Mouse (Mus musculus): ENCODE measurements around the gene Med12l. TPM values are rescaled to one million over a fixed set of nuclear protein-coding genes. Genes with fewer than 3 reads are reported as not detected.

The Med12l gene
- polyA plus RNA-seq, 1 experiment from 2014 or later: 5.1 TPM

- no peaks in the 10 kb centered on the region for H3K27me3 ChIP-seq (replicated peaks)
- no peak overlapping the region for H3K4me2 ChIP-seq
- no peak overlapping the region for H3K9ac ChIP-seq
- no peak for ATAC-seq (ENCODE audit: insufficient number of reproducible peaks, low FRiP score)
- no peaks in the 10 kb centered on the region for H3K9me3 ChIP-seq (replicated peaks)
- H3K4me3 ChIP-seq: no peak overlapping the region
- peaks cover 32% of the 10 kb centered on the region for H3K4me1 ChIP-seq (replicated peaks)
- H3K27ac ChIP-seq (ENCODE audit: poor library complexity, severe bottlenecking): no peak overlapping the region
- 53% methylated on average over 7 of the region's 7 CpGs for WGBS
- no peaks in the 10 kb centered on the region for H3K36me3 ChIP-seq
These were observed 120.3 kb downstream of the Med12l start for GRCm38 (mm10) chr3:59125783-59126555.

GRCm38 (mm10) chr3:59128681-59129080, 123.1 kb downstream of the Med12l start:
- no peaks in the 10 kb centered on the region for H3K27me3 ChIP-seq (replicated peaks)
- no peak overlapping the region for H3K9ac ChIP-seq
- H3K36me3 ChIP-seq: no peaks in the 10 kb centered on the region
- no peak overlapping the region for H3K27ac ChIP-seq (ENCODE audit: poor library complexity, severe bottlenecking)
- peaks cover 29% of the 10 kb centered on the region for H3K4me1 ChIP-seq (replicated peaks)
- 77% methylated on average over 20 of the region's 20 CpGs for WGBS
- ATAC-seq (ENCODE audit: insufficient number of reproducible peaks, low FRiP score): no peak
- no peak overlapping the region for H3K4me2 ChIP-seq
- no peaks in the 10 kb centered on the region for H3K9me3 ChIP-seq (replicated peaks)
- H3K4me3 ChIP-seq: no peak overlapping the region

- peaks cover 29% of the 10 kb centered on the region for H3K4me1 ChIP-seq (replicated peaks)
- no peak overlapping the region for H3K4me3 ChIP-seq
- no peaks in the 10 kb centered on the region for H3K36me3 ChIP-seq
- no peak for ATAC-seq (ENCODE audit: insufficient number of reproducible peaks, low FRiP score)
- no peak overlapping the region for H3K27ac ChIP-seq (ENCODE audit: poor library complexity, severe bottlenecking)
- no peaks in the 10 kb centered on the region for H3K9me3 ChIP-seq (replicated peaks)
- H3K9ac ChIP-seq: no peak overlapping the region
- no peak overlapping the region for H3K4me2 ChIP-seq
- WGBS: 85% methylated on average over 3 of the region's 3 CpGs
- no peaks in the 10 kb centered on the region for H3K27me3 ChIP-seq (replicated peaks)
These were observed 123.9 kb downstream of the Med12l start for GRCm38 (mm10) chr3:59129547-59129946.

GRCm38 (mm10) chr3:59130431-59130830, 124.8 kb downstream of the Med12l start:
- peaks cover 23% of the 10 kb centered on the region for H3K4me1 ChIP-seq (replicated peaks)
- no peaks in the 10 kb centered on the region for H3K27me3 ChIP-seq (replicated peaks)
- no peak overlapping the region for H3K27ac ChIP-seq (ENCODE audit: poor library complexity, severe bottlenecking)
- H3K4me2 ChIP-seq: no peak overlapping the region
- 57% methylated on average over 8 of the region's 8 CpGs for WGBS
- no peaks in the 10 kb centered on the region for H3K36me3 ChIP-seq
- H3K9me3 ChIP-seq (replicated peaks): no peaks in the 10 kb centered on the region
- ATAC-seq (ENCODE audit: insufficient number of reproducible peaks, low FRiP score): no peak
- H3K9ac ChIP-seq: no peak overlapping the region
- H3K4me3 ChIP-seq: no peak overlapping the region

- Histone ChIP-seq H3K4me2 (no peak overlapping the region), H3K9ac (no peak overlapping the region), H3K27me3 (replicated peaks) (no peaks in the 10 kb centered on the region), H3K9me3 (replicated peaks) (no peaks in the 10 kb centered on the region), H3K4me1 (replicated peaks) (peaks cover 16% of the 10 kb centered on the region), H3K4me3 (no peak overlapping the region), H3K36me3 (no peaks in the 10 kb centered on the region), H3K27ac (ENCODE audit: poor library complexity, severe bottlenecking) (no peak overlapping the region)
- WGBS: 51% methylated on average over 4 of the region's 4 CpGs
- no peak for ATAC-seq (ENCODE audit: insufficient number of reproducible peaks, low FRiP score)
These were observed 125.5 kb downstream of the Med12l start for GRCm38 (mm10) chr3:59131081-59131480.

GRCm38 (mm10) chr3:59131966-59132365, 126.3 kb downstream of the Med12l start:
- Histone ChIP-seq H3K36me3 (no peaks in the 10 kb centered on the region), H3K9ac (no peak overlapping the region), H3K27me3 (replicated peaks) (no peaks in the 10 kb centered on the region), H3K4me2 (no peak overlapping the region), H3K9me3 (replicated peaks) (no peaks in the 10 kb centered on the region), H3K4me3 (no peak overlapping the region), H3K4me1 (replicated peaks) (peaks cover 15% of the 10 kb centered on the region), H3K27ac (ENCODE audit: poor library complexity, severe bottlenecking) (no peak overlapping the region)
- no peak for ATAC-seq (ENCODE audit: insufficient number of reproducible peaks, low FRiP score)
- 69% methylated on average over 4 of the region's 4 CpGs for WGBS

GRCm38 (mm10) chr3:59133189-59133588, 127.6 kb downstream of the Med12l start:
- Histone ChIP-seq H3K4me1 (replicated peaks) (peaks cover 15% of the 10 kb centered on the region), H3K9me3 (replicated peaks) (no peaks in the 10 kb centered on the region), H3K27ac (ENCODE audit: poor library complexity, severe bottlenecking) (no peak overlapping the region), H3K27me3 (replicated peaks) (no peaks in the 10 kb centered on the region), H3K4me2 (no peak overlapping the region), H3K4me3 (no peak overlapping the region), H3K9ac (no peak overlapping the region), H3K36me3 (no peaks in the 10 kb centered on the region)
- no peak for ATAC-seq (ENCODE audit: insufficient number of reproducible peaks, low FRiP score)
- 29% methylated on average over 5 of the region's 5 CpGs for WGBS

GRCm38 (mm10) chr3:59135911-59136653, 130.5 kb downstream of the Med12l start:
- Histone ChIP-seq H3K36me3 (no peaks in the 10 kb centered on the region), H3K4me1 (replicated peaks) (peaks cover 19% of the 10 kb centered on the region), H3K4me2 (no peak overlapping the region), H3K9me3 (replicated peaks) (no peaks in the 10 kb centered on the region), H3K4me3 (no peak overlapping the region), H3K27ac (ENCODE audit: poor library complexity, severe bottlenecking) (no peak overlapping the region), H3K27me3 (replicated peaks) (no peaks in the 10 kb centered on the region), H3K9ac (no peak overlapping the region)
- 74% methylated on average over 5 of the region's 5 CpGs for WGBS
- no peak for ATAC-seq (ENCODE audit: insufficient number of reproducible peaks, low FRiP score)

- Histone ChIP-seq H3K4me2 (no peak overlapping the region), H3K4me1 (replicated peaks) (peaks cover 23% of the 10 kb centered on the region), H3K9me3 (replicated peaks) (no peaks in the 10 kb centered on the region), H3K27ac (ENCODE audit: poor library complexity, severe bottlenecking) (no peak overlapping the region), H3K27me3 (replicated peaks) (no peaks in the 10 kb centered on the region), H3K36me3 (no peaks in the 10 kb centered on the region), H3K9ac (no peak overlapping the region), H3K4me3 (no peak overlapping the region)
- WGBS: 65% methylated on average over 12 of the region's 12 CpGs
- peak; percentile 48; the same call in 1 of the 2 replicates for ATAC-seq (ENCODE audit: insufficient number of reproducible peaks, low FRiP score)
These were observed 133.4 kb downstream of the Med12l start for GRCm38 (mm10) chr3:59138946-59139468.

GRCm38 (mm10) chr3:59139651-59140051, 134.0 kb downstream of the Med12l start:
- no peak overlapping the region for H3K27ac ChIP-seq (ENCODE audit: poor library complexity, severe bottlenecking)
- H3K4me1 ChIP-seq (replicated peaks): peaks cover 23% of the 10 kb centered on the region
- no peaks in the 10 kb centered on the region for H3K36me3 ChIP-seq
- no peaks in the 10 kb centered on the region for H3K27me3 ChIP-seq (replicated peaks)
- no peaks in the 10 kb centered on the region for H3K9me3 ChIP-seq (replicated peaks)
- H3K4me2 ChIP-seq: no peak overlapping the region
- no peak overlapping the region for H3K9ac ChIP-seq
- H3K4me3 ChIP-seq: no peak overlapping the region
- no peak for ATAC-seq (ENCODE audit: insufficient number of reproducible peaks, low FRiP score)

GRCm38 (mm10) chr3:59140115-59140514, 134.5 kb downstream of the Med12l start:
- WGBS: 89% methylated on average over 2 of the region's 2 CpGs
- no peak for ATAC-seq (ENCODE audit: insufficient number of reproducible peaks, low FRiP score)

More at GRCm38 (mm10) chr3:59140115-59140514, 134.5 kb downstream of the Med12l start:
- Histone ChIP-seq H3K27me3 (replicated peaks) (no peaks in the 10 kb centered on the region), H3K9me3 (replicated peaks) (no peaks in the 10 kb centered on the region), H3K4me3 (no peak overlapping the region), H3K4me2 (no peak overlapping the region), H3K36me3 (no peaks in the 10 kb centered on the region), H3K9ac (no peak overlapping the region), H3K4me1 (replicated peaks) (peaks cover 23% of the 10 kb centered on the region), H3K27ac (ENCODE audit: poor library complexity, severe bottlenecking) (no peak overlapping the region)
